Mouse (Mus musculus): Measurements from ENCODE around the gene Ifih1. TPM values are rescaled to one million over a fixed set of nuclear protein-coding genes. Genes with fewer than 3 reads are reported as not detected.

The Ifih1 gene
- polyA plus RNA-seq, 1 experiment from 2014 or later, result 2.9 TPM

DNA sequence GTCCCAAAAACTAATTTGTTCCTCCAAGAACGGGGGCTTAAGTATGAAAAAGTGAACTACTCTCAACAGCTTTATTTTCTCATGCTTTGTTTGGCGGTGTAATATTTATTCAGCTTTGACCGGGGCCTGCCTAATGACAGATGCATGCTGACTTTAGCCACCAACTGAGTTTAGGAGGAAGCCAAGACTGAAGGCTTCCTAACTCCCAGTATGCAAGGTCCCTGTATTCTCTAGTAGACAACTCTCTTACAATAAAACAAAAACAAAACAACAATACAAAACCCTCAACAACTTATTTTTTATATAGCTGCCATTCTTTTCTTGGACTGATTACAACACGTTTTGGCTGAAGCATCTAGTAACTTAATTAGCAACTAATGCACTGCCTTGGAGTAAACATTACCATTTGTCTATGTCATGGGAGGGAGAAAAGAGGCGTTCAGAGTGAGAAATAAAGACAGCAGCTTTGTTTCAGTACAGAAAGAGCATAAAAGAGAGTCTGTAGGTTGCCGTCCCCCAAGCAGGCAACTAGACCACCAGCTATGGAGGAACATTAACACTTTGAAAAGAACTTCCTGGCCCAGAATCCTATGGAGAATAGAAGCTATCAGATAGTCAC lies 725 bp upstream of the Ifih1 start:
- H3K4me2 ChIP-seq, result peak overlapping the region; percentile 68
- no peaks in the 10 kb centered on the region for H3K9me3 ChIP-seq (ENCODE audit: control insufficient read depth, low read length)
- H3K9ac ChIP-seq (ENCODE audit: low read depth, low read length), result peak overlapping the region; percentile 80
- WGBS, result 33% methylated on average over 6 of the region's 6 CpGs
- H3K4me3 ChIP-seq (ENCODE audit: low read depth, low read length), result peak overlapping the region; percentile 71
- no peaks in the 10 kb centered on the region for H3K36me3 ChIP-seq (ENCODE audit: control insufficient read depth, insufficient read depth, low read length)
- no peak overlapping the region for H3K27ac ChIP-seq (ENCODE audit: low read depth, low read length)
- H3K27me3 ChIP-seq (replicated peaks; ENCODE audit: control insufficient read depth, insufficient read depth, low read length), result no peaks in the 10 kb centered on the region
- DNase-seq (ENCODE audit: low spot score) (no peak), ATAC-seq (replicated peaks; ENCODE audit: low FRiP score) (no peak)
- no peaks in the 10 kb centered on the region; the same call in 1 of the 2 replicates for H3K4me1 ChIP-seq (replicated peaks; ENCODE audit: control insufficient read depth, insufficient read depth, low read length)

DNA sequence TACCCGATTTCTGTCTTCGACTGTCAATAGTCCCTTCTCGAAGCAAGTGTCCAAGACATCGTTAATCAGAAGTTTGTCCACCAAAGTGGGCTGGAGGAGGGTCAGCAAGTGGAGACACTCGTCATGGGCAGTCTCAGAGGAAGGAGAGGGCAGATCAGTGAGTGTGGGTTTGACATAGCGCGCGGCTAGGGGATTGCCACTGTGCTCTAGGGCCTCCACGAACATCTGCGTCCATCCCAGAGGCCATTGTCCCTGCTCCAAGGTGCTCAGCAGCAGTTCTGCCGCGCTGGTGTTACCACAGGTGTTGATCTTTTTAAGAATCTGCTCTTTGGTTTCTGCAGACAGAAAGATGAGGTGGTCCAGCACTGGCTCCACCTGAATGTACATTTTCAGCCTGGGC lies 580 bp downstream of the Ifih1 start:
- ATAC-seq (replicated peaks; ENCODE audit: low FRiP score) (peak; percentile 46), DNase-seq (ENCODE audit: low spot score) (no peak)
- Histone ChIP-seq H3K27ac (ENCODE audit: low read depth, low read length) (peak overlapping the region; percentile 43; the same call in 1 of the 2 replicates), H3K4me2 (peak overlapping the region; percentile 68), H3K4me3 (ENCODE audit: low read depth, low read length) (peak overlapping the region; percentile 71), H3K9ac (ENCODE audit: low read depth, low read length) (peak overlapping the region; percentile 80), H3K36me3 (ENCODE audit: control insufficient read depth, insufficient read depth, low read length) (no peaks in the 10 kb centered on the region), H3K4me1 (replicated peaks; ENCODE audit: control insufficient read depth, insufficient read depth, low read length) (no peaks in the 10 kb centered on the region; the same call in 1 of the 2 replicates), H3K9me3 (ENCODE audit: control insufficient read depth, low read length) (no peaks in the 10 kb centered on the region), H3K27me3 (replicated peaks; ENCODE audit: control insufficient read depth, insufficient read depth, low read length) (no peaks in the 10 kb centered on the region)
- WGBS, result 27% methylated on average over 12 of the region's 12 CpGs

DNA sequence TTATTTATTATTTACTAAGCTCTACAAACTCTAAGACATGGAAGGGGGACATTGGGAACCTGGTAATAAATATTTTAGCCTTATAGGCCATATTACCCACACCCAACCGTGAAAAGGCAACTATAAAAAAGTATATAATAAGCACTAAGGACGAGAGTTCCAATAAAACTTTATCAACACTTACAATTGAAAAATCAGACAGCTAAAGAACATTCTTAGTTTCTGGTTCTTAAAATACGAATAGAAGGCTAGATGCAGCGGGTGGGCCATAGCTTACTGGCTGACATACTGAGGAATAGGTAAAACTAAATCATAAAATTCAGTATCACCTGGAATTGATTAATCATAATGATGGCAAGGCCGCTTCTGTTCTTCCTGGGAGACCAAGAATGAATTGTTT lies 1.2 kb downstream of the Ifih1 start:
- Histone ChIP-seq H3K27ac (ENCODE audit: low read depth, low read length) (no peak overlapping the region), H3K4me1 (replicated peaks; ENCODE audit: control insufficient read depth, insufficient read depth, low read length) (no peaks in the 10 kb centered on the region; the same call in 1 of the 2 replicates), H3K9ac (ENCODE audit: low read depth, low read length) (no peak overlapping the region), H3K36me3 (ENCODE audit: control insufficient read depth, insufficient read depth, low read length) (no peaks in the 10 kb centered on the region), H3K27me3 (replicated peaks; ENCODE audit: control insufficient read depth, insufficient read depth, low read length) (no peaks in the 10 kb centered on the region), H3K9me3 (ENCODE audit: control insufficient read depth, low read length) (no peaks in the 10 kb centered on the region), H3K4me2 (peak overlapping the region; percentile 68), H3K4me3 (ENCODE audit: low read depth, low read length) (no peak overlapping the region)
- ATAC-seq (replicated peaks; ENCODE audit: low FRiP score) (no peak), DNase-seq (ENCODE audit: low spot score) (no peak)
- 88% methylated on average over 5 of the region's 5 CpGs for WGBS

DNA sequence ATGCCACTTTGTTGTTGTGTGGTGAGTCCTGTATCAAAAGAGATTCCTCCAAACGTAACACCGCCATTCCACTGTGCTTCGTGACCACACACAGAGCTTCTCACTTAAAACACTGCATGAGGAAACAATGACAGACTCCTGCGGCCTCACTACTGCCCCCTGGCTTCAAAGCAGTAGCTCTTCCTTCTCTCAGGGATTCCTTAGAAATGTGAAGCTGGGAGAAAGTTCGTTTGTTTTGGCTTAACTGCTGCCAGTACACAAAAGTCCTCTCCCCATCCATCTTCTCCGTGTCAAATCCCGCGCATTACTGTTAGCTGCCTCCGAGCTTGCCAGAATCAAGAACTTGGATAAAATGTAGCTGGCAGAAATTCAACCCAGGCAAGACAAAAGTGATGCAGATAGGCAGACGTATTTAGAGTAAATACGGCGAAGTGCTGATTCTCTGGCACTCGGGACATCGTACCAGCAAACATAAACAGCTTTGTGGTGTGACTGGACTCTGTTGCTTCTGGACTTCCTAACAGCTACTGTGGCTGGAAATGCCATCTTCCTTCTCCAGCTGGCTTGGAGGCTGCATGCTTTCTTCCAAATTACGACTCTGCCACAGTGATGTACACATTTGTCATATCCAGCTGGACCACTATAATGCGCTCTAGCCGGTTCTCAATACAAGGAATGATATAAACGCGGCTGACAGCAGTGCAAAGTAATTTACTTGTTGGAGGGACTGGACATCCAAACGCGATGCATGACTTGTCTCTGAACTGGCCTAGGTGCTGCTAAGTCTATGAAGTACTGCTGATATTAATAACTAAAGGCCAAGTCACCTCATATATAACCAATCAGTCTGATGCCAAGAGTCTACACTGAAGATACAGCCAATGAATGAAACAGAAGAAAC lies 2.4 kb downstream of the Ifih1 start:
- H3K9ac ChIP-seq (ENCODE audit: low read depth, low read length), result no peak overlapping the region
- no peaks in the 10 kb centered on the region for H3K9me3 ChIP-seq (ENCODE audit: control insufficient read depth, low read length)
- H3K4me2 ChIP-seq, result peak overlapping the region; percentile 19
- no peak overlapping the region for H3K4me3 ChIP-seq (ENCODE audit: low read depth, low read length)
- no peaks in the 10 kb centered on the region; the same call in 1 of the 2 replicates for H3K4me1 ChIP-seq (replicated peaks; ENCODE audit: control insufficient read depth, insufficient read depth, low read length)
- no peak for DNase-seq (ENCODE audit: low spot score)
- no peaks in the 10 kb centered on the region for H3K27me3 ChIP-seq (replicated peaks; ENCODE audit: control insufficient read depth, insufficient read depth, low read length)
- 0 out of 2 replicates have a peak, but pooled peaks have one; percentile 11 for ATAC-seq (replicated peaks; ENCODE audit: low FRiP score)
- H3K27ac ChIP-seq (ENCODE audit: low read depth, low read length), result no peak overlapping the region
- WGBS, result 56% methylated on average over 21 of the region's 21 CpGs
- no peaks in the 10 kb centered on the region for H3K36me3 ChIP-seq (ENCODE audit: control insufficient read depth, insufficient read depth, low read length)

DNA sequence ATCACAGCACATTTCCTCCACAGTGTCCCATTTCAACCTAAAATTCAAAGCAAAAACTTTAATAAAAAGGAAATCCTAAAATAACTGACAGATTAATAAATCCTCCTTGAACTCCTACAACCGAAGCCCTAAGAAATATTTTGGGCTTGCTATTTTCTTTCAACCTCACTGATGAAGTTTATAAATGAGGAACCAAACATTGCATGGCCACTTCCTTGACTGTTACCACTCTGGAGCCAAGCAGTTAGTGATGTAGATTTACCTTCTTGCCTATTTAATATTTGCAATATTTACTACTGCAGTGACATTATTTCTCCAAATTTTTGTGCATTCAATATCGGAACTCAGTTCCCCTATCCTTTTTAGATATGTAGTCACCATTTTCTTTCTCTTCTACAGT lies 6.2 kb downstream of the Ifih1 start:
- Histone ChIP-seq H3K27ac (ENCODE audit: low read depth, low read length) (no peak overlapping the region), H3K4me2 (no peak overlapping the region), H3K4me1 (replicated peaks; ENCODE audit: control insufficient read depth, insufficient read depth, low read length) (no peaks in the 10 kb centered on the region; the same call in 1 of the 2 replicates), H3K4me3 (ENCODE audit: low read depth, low read length) (no peak overlapping the region), H3K27me3 (replicated peaks; ENCODE audit: control insufficient read depth, insufficient read depth, low read length) (no peaks in the 10 kb centered on the region), H3K9me3 (ENCODE audit: control insufficient read depth, low read length) (no peaks in the 10 kb centered on the region), H3K36me3 (ENCODE audit: control insufficient read depth, insufficient read depth, low read length) (no peaks in the 10 kb centered on the region), H3K9ac (ENCODE audit: low read depth, low read length) (no peak overlapping the region)
- ATAC-seq (replicated peaks; ENCODE audit: low FRiP score) (no peak), DNase-seq (ENCODE audit: low spot score) (no peak)
- 82% methylated on average over 2 of the region's 2 CpGs for WGBS

DNA sequence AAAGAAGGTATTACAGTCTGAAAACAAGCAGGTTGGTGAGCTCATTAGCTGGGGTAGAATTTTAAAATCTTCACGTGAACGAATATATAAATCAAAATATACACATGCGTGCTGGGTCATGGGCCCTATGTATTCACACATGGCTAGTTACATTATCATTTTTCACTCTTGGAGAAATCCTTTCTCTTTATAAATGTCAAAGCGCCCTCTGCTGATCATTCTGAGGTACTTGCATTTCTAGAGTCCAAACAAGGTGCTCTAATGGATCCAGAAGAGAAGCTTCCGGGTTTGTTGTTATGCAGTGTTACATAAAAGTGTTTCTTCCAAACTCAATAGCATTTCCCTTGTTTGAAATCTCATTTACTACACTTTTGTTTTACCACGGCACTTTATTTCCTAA lies 15.6 kb downstream of the Ifih1 start:
- no peaks in the 10 kb centered on the region for H3K4me1 ChIP-seq (replicated peaks; ENCODE audit: control insufficient read depth, insufficient read depth, low read length)
- no peak overlapping the region for H3K9ac ChIP-seq (ENCODE audit: low read depth, low read length)
- H3K27ac ChIP-seq (ENCODE audit: low read depth, low read length), result no peak overlapping the region
- DNase-seq (ENCODE audit: low spot score) (no peak), ATAC-seq (replicated peaks; ENCODE audit: low FRiP score) (peak; percentile 35; the same call in 1 of the 2 replicates)
- no peaks in the 10 kb centered on the region for H3K36me3 ChIP-seq (ENCODE audit: control insufficient read depth, insufficient read depth, low read length)
- 16% methylated on average over 6 of the region's 6 CpGs for WGBS
- no peak overlapping the region for H3K4me2 ChIP-seq
- H3K9me3 ChIP-seq (ENCODE audit: control insufficient read depth, low read length), result no peaks in the 10 kb centered on the region
- no peak overlapping the region for H3K4me3 ChIP-seq (ENCODE audit: low read depth, low read length)
- no peaks in the 10 kb centered on the region for H3K27me3 ChIP-seq (replicated peaks; ENCODE audit: control insufficient read depth, insufficient read depth, low read length)

DNA sequence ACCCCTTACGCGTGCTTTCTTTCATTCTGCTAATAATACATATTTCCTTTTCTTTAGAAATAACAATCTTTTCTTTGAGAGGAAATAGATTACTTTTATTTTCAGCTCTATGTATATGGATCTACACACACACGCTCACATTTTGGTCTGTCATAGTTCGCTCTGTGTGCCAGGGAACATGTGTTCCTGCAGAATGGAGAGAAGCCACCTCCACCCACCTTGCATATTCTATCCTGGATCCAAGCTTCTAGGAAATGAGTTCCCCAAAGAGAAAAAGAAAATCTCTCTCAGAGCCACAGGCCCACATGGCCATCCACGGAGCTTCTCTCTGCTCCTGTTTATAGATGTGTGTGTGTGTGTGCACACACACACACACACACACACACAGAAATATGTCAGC lies 17.7 kb downstream of the Ifih1 start:
- no peak for DNase-seq (ENCODE audit: low spot score)
- Histone ChIP-seq H3K36me3 (ENCODE audit: control insufficient read depth, insufficient read depth, low read length) (no peaks in the 10 kb centered on the region), H3K4me1 (replicated peaks; ENCODE audit: control insufficient read depth, insufficient read depth, low read length) (no peaks in the 10 kb centered on the region), H3K9ac (ENCODE audit: low read depth, low read length) (no peak overlapping the region), H3K27ac (ENCODE audit: low read depth, low read length) (no peak overlapping the region), H3K9me3 (ENCODE audit: control insufficient read depth, low read length) (no peaks in the 10 kb centered on the region), H3K4me3 (ENCODE audit: low read depth, low read length) (no peak overlapping the region), H3K4me2 (no peak overlapping the region), H3K27me3 (replicated peaks; ENCODE audit: control insufficient read depth, insufficient read depth, low read length) (no peaks in the 10 kb centered on the region)
- no peak for ATAC-seq (replicated peaks; ENCODE audit: low FRiP score)
- WGBS, result 90% methylated on average over 5 of the region's 5 CpGs

DNA sequence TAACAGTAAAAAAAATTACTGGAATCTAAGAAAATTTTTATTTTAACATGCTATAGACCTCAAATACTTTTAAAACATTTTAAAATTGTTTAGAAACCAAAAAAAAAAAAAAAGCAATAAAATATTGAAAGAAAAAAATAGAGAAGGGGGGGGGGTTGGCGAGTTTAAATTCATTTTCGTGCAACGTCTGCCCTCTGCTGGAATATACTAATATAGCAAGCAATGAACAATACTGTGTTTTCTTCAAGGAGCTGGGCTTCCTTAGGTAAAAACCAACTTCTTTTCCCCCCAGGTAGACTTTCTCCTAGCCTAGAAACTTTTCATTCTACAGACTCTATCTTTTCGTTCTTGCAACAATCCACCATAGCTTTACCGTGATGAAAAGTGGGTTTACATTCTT lies 18.3 kb downstream of the Ifih1 start:
- ATAC-seq (replicated peaks; ENCODE audit: low FRiP score) (no peak), DNase-seq (ENCODE audit: low spot score) (no peak)
- no peak overlapping the region for H3K4me2 ChIP-seq
- no peak overlapping the region for H3K9ac ChIP-seq (ENCODE audit: low read depth, low read length)
- no peaks in the 10 kb centered on the region for H3K36me3 ChIP-seq (ENCODE audit: control insufficient read depth, insufficient read depth, low read length)
- H3K4me3 ChIP-seq (ENCODE audit: low read depth, low read length), result no peak overlapping the region
- H3K4me1 ChIP-seq (replicated peaks; ENCODE audit: control insufficient read depth, insufficient read depth, low read length), result peaks cover 3% of the 10 kb centered on the region; the same call in 1 of the 2 replicates
- H3K27me3 ChIP-seq (replicated peaks; ENCODE audit: control insufficient read depth, insufficient read depth, low read length), result no peaks in the 10 kb centered on the region
- H3K27ac ChIP-seq (ENCODE audit: low read depth, low read length), result no peak overlapping the region
- 8% methylated on average over 5 of the region's 5 CpGs for WGBS
- no peaks in the 10 kb centered on the region for H3K9me3 ChIP-seq (ENCODE audit: control insufficient read depth, low read length)

All from liver, embryonic 11.5 days (tissue).